Mouse (Mus musculus) heart, embryonic 11.5 days (tissue): ENCODE measurements around the gene Acp2. TPM values are rescaled to one million over a fixed set of nuclear protein-coding genes. Genes with fewer than 3 reads are reported as not detected.

Experiments used
- ATAC-seq: fragments of 200-750 bp; cut with Nextera tagmentation; replicated peaks from 2 replicates; pipeline ENCODE4 v1.8.0; 2017; ENCODE audit warnings: moderate library complexity; ENCODE audit not compliant: insufficient number of reproducible peaks, low FRiP score, low TSS enrichment
- H3K27ac ChIP-seq: fragments of 300-500 bp; sonication (generic); 2 replicates; pipeline ENCODE4 v1.5.1; 2014; ENCODE audit warnings: mild to moderate bottlenecking, low read depth, low read length
- H3K27me3 ChIP-seq: fragments of 300-500 bp; sonication (generic); 2 replicates; pipeline ENCODE4 v1.6.1; 2014; ENCODE audit warnings: mild to moderate bottlenecking, low read length, mixed read lengths; ENCODE audit not compliant: control insufficient read depth, insufficient read depth
- H3K36me3 ChIP-seq: fragments of 300-500 bp; sonication (generic); 2 replicates; pipeline ENCODE4 v1.6.1; 2014; ENCODE audit warnings: mild to moderate bottlenecking, low read length, moderate library complexity, mixed read lengths; ENCODE audit not compliant: control insufficient read depth, insufficient read depth
- H3K4me1 ChIP-seq: fragments of 300-500 bp; sonication (generic); 2 replicates; pipeline ENCODE4 v1.6.1; 2014; ENCODE audit warnings: low read length; ENCODE audit not compliant: control insufficient read depth, insufficient read depth
- H3K4me2 ChIP-seq: fragments of 300-500 bp; sonication (generic); 2 replicates; pipeline ENCODE4 v1.6.1; 2014; ENCODE audit warnings: mild to moderate bottlenecking, moderate library complexity
- H3K4me3 ChIP-seq: fragments of 300-500 bp; sonication (generic); 2 replicates; pipeline ENCODE4 v1.5.1; 2014; ENCODE audit warnings: low read depth, low read length
- H3K9ac ChIP-seq: fragments of 300-500 bp; sonication (generic); 2 replicates; pipeline ENCODE4 v1.6.1; 2014; ENCODE audit warnings: mild to moderate bottlenecking, low read depth, low read length, moderate library complexity
- H3K9me3 ChIP-seq: fragments of 300-500 bp; sonication (generic); replicated peaks from 2 replicates; pipeline ENCODE4 v1.6.1; 2016; ENCODE audit warnings: low read length; ENCODE audit not compliant: control insufficient read depth
- WGBS: fragments of 180-500 bp; shearing (Covaris S2); extraction: QIAGEN DNeasy Blood & Tissue Kit; methylation state at CpG from one replicate; pipeline ENCODE4 v1.1.7; 2014; ENCODE audit not compliant: insufficient replicate concordance; 5-methylcytosine and 5-hydroxymethylcytosine counted together
- polyA plus RNA-seq: library from polyadenylated mRNA; unstranded; fragments of >200 nt; fragmentation: Nextera tagmentation; extraction: Ambion mirVana; gene quantifications from 2 replicates; pipeline ENCODE4 v1.2.1, GENCODE M21; 2014

Gene Acp2
- polyA plus RNA-seq, result 19.0 and 20.3 TPM in 2 replicates

- peaks cover 11% of the 10 kb centered on the region; the same call in 1 of the 2 replicates for H3K36me3 ChIP-seq
- peak within 1 kb of the TSS; percentile 90 for H3K9ac ChIP-seq
- WGBS, result 4% methylated on average over 28 of the region's 28 CpGs
- H3K4me2 ChIP-seq, result peak within 1 kb of the TSS; percentile 72
- no peaks in the 10 kb centered on the region for H3K9me3 ChIP-seq
- H3K4me1 ChIP-seq, result peaks cover 4% of the 10 kb centered on the region
- H3K4me3 ChIP-seq, result peak within 1 kb of the TSS; percentile 57
- H3K27ac ChIP-seq, result peak within 1 kb of the TSS; percentile 96
- peak; percentile 90 for ATAC-seq
- H3K27me3 ChIP-seq, result no peaks in the 10 kb centered on the region
These were observed at the start of gene Acp2, which contains the start of gene Nr1h3 for GRCm38 (mm10) chr2:91202222-91202971. TSS of gene Acp2 (plus strand) at chr2:91202885. TSS of gene Nr1h3 (minus strand) at chr2:91202834.

GRCm38 (mm10) chr2:91152885-91153377 lies 49.8 kb upstream of the Acp2 start:
- WGBS, result 70% methylated on average over 3 of the region's 3 CpGs
- no peak for ATAC-seq

GRCm38 (mm10) chr2:91154091-91154490 lies 48.6 kb upstream of the Acp2 start:
- WGBS, result 94% methylated on average over 3 of the region's 3 CpGs
- no peak overlapping the region for H3K4me3 ChIP-seq
- no peak for ATAC-seq
- H3K9me3 ChIP-seq, result no peaks in the 10 kb centered on the region
- H3K27me3 ChIP-seq, result no peaks in the 10 kb centered on the region
- no peak overlapping the region for H3K27ac ChIP-seq
- no peaks in the 10 kb centered on the region for H3K36me3 ChIP-seq
- no peaks in the 10 kb centered on the region for H3K4me1 ChIP-seq
- H3K4me2 ChIP-seq, result no peak overlapping the region
- H3K9ac ChIP-seq, result no peak overlapping the region

More at GRCm38 (mm10) chr2:91152885-91153377, 49.8 kb upstream of the Acp2 start:
- Histone ChIP-seq H3K4me1 (no peaks in the 10 kb centered on the region), H3K9me3 (no peaks in the 10 kb centered on the region), H3K27ac (no peak overlapping the region), H3K4me2 (no peak overlapping the region), H3K9ac (no peak overlapping the region), H3K36me3 (0 out of 2 replicates have a peak, but pooled peaks cover under 1% of the 10 kb centered on the region), H3K27me3 (no peaks in the 10 kb centered on the region), H3K4me3 (no peak overlapping the region)

GRCm38 (mm10) chr2:91157002-91157752 lies 45.5 kb upstream of the Acp2 start:
- Histone ChIP-seq H3K27ac (no peak overlapping the region), H3K27me3 (no peaks in the 10 kb centered on the region), H3K4me1 (peaks cover 4% of the 10 kb centered on the region; the same call in 1 of the 2 replicates), H3K9me3 (no peaks in the 10 kb centered on the region), H3K4me3 (no peak overlapping the region), H3K4me2 (no peak overlapping the region), H3K36me3 (no peaks in the 10 kb centered on the region), H3K9ac (no peak overlapping the region)
- ATAC-seq, result no peak
- WGBS, result 26% methylated on average over 6 of the region's 6 CpGs

GRCm38 (mm10) chr2:91160591-91160990 lies 42.1 kb upstream of the Acp2 start:
- ATAC-seq, result no peak
- Histone ChIP-seq H3K36me3 (no peaks in the 10 kb centered on the region), H3K4me3 (no peak overlapping the region), H3K9ac (no peak overlapping the region), H3K27ac (no peak overlapping the region), H3K4me1 (peaks cover 4% of the 10 kb centered on the region; the same call in 1 of the 2 replicates), H3K9me3 (no peaks in the 10 kb centered on the region), H3K27me3 (no peaks in the 10 kb centered on the region), H3K4me2 (no peak overlapping the region)
- 45% methylated on average over 6 of the region's 6 CpGs for WGBS

- Histone ChIP-seq H3K4me3 (no peak overlapping the region), H3K4me2 (no peak overlapping the region), H3K27me3 (no peaks in the 10 kb centered on the region), H3K9ac (no peak overlapping the region), H3K9me3 (no peaks in the 10 kb centered on the region), H3K36me3 (no peaks in the 10 kb centered on the region), H3K27ac (no peak overlapping the region), H3K4me1 (peaks cover 4% of the 10 kb centered on the region; the same call in 1 of the 2 replicates)
- 81% methylated on average over 4 of the region's 4 CpGs for WGBS
- no peak for ATAC-seq
These were observed 39.7 kb upstream of the Acp2 start for GRCm38 (mm10) chr2:91162952-91163351.

GRCm38 (mm10) chr2:91163532-91163931 lies 39.2 kb upstream of the Acp2 start:
- Histone ChIP-seq H3K4me2 (no peak overlapping the region), H3K4me3 (no peak overlapping the region), H3K9ac (no peak overlapping the region), H3K27me3 (no peaks in the 10 kb centered on the region), H3K9me3 (no peaks in the 10 kb centered on the region), H3K4me1 (peaks cover 4% of the 10 kb centered on the region; the same call in 1 of the 2 replicates), H3K27ac (no peak overlapping the region), H3K36me3 (no peaks in the 10 kb centered on the region)
- WGBS, result 85% methylated on average over 5 of the region's 5 CpGs
- no peak for ATAC-seq

- Histone ChIP-seq H3K9me3 (no peaks in the 10 kb centered on the region), H3K4me2 (no peak overlapping the region), H3K9ac (no peak overlapping the region), H3K36me3 (no peaks in the 10 kb centered on the region), H3K27me3 (no peaks in the 10 kb centered on the region), H3K27ac (no peak overlapping the region), H3K4me3 (no peak overlapping the region), H3K4me1 (peaks cover under 1% of the 10 kb centered on the region; the same call in 1 of the 2 replicates)
- ATAC-seq, result no peak; the same call in 1 of the 2 replicates
- 44% methylated on average over 6 of the region's 6 CpGs for WGBS
These were observed 37.7 kb upstream of the Acp2 start for GRCm38 (mm10) chr2:91164991-91165390.
